13 mouse cellular contexts compared by ENCODE assay signal in genomic region chr17:57988420-57988819, GRCm38 (mm10).
A peak's percentile ranks its signal among the peaks of the same experiment; 100 is the strongest.
DNase-seq lines count a peak whose midpoint lies in the region; ATAC-seq lines count a peak whose summit lies in the region.
"Had no signal": no experiment of that assay in that cellular context is flagged by ENCODE, and none has a peak within 500 bp of the region (broad histone marks: within the 10 kb centered on the region; RNA-seq: fewer than 3 reads in every experiment).

No protein-coding gene starts in this region.

- H3K9me3 ChIP-seq in hindbrain, embryonic 10.5 days, result no peaks in the 10 kb centered on the region
- no peaks in the 10 kb centered on the region for H3K9me3 ChIP-seq in hindbrain, embryonic 13.5 days
- H3K9me3 ChIP-seq in midbrain, embryonic 10.5 days (replicated peaks), result no peaks in the 10 kb centered on the region
- H3K9me3 ChIP-seq in midbrain, embryonic 11.5 days (ENCODE audit: control insufficient read depth, low read length), result no peaks in the 10 kb centered on the region
- no peaks in the 10 kb centered on the region for H3K9me3 ChIP-seq in embryonic facial prominence, embryonic 14.5 days (ENCODE audit: control insufficient read depth, low read length)
- H3K9me3 ChIP-seq: kidney, embryonic 15.5 days; limb, embryonic 12.5 days had no signal

- H3K27ac ChIP-seq in hindbrain, embryonic 10.5 days, result no peak overlapping the region
- no peak overlapping the region for H3K27ac ChIP-seq in hindbrain, embryonic 13.5 days
- no peak overlapping the region for H3K27ac ChIP-seq in midbrain, embryonic 10.5 days (replicated peaks)
- no peak overlapping the region for H3K27ac ChIP-seq in midbrain, embryonic 11.5 days (ENCODE audit: low read depth, low read length)
- H3K27ac ChIP-seq in embryonic facial prominence, embryonic 14.5 days (replicated peaks; ENCODE audit: low read depth, low read length), result no peak overlapping the region
- H3K27ac ChIP-seq: kidney, embryonic 15.5 days; limb, embryonic 12.5 days had no signal

- H3K9ac ChIP-seq in hindbrain, embryonic 13.5 days, result no peak overlapping the region
- H3K9ac ChIP-seq in midbrain, embryonic 11.5 days (ENCODE audit: low read length), result no peak overlapping the region
- no peak overlapping the region for H3K9ac ChIP-seq in embryonic facial prominence, embryonic 14.5 days (ENCODE audit: low read depth, low read length)
- H3K9ac ChIP-seq: kidney, embryonic 15.5 days; limb, embryonic 12.5 days had no signal

- H3K36me3 ChIP-seq in hindbrain, embryonic 10.5 days, result no peaks in the 10 kb centered on the region
- H3K36me3 ChIP-seq in hindbrain, embryonic 13.5 days, result no peaks in the 10 kb centered on the region
- H3K36me3 ChIP-seq in midbrain, embryonic 10.5 days, result no peaks in the 10 kb centered on the region
- H3K36me3 ChIP-seq in midbrain, embryonic 11.5 days (ENCODE audit: control insufficient read depth, insufficient read depth, low read length), result no peaks in the 10 kb centered on the region
- H3K36me3 ChIP-seq in embryonic facial prominence, embryonic 14.5 days (ENCODE audit: control insufficient read depth, insufficient read depth, low read length), result no peaks in the 10 kb centered on the region
- H3K36me3 ChIP-seq: kidney, embryonic 15.5 days; limb, embryonic 12.5 days had no signal

- H3K27me3 ChIP-seq in hindbrain, embryonic 10.5 days (ENCODE audit: insufficient read depth, poor library complexity, severe bottlenecking), result no peaks in the 10 kb centered on the region
- no peaks in the 10 kb centered on the region for H3K27me3 ChIP-seq in hindbrain, embryonic 13.5 days
- H3K27me3 ChIP-seq in midbrain, embryonic 10.5 days (ENCODE audit: low read depth, poor library complexity, severe bottlenecking), result no peaks in the 10 kb centered on the region
- no peaks in the 10 kb centered on the region for H3K27me3 ChIP-seq in midbrain, embryonic 11.5 days (ENCODE audit: control insufficient read depth, insufficient read depth, low read length)
- H3K27me3 ChIP-seq in embryonic facial prominence, embryonic 14.5 days (replicated peaks; ENCODE audit: control insufficient read depth, insufficient read depth, low read length), result no peaks in the 10 kb centered on the region
- H3K27me3 ChIP-seq: kidney, embryonic 15.5 days; limb, embryonic 12.5 days; Patski had no signal

- 47% methylated on average over 2 of the region's 2 CpGs for WGBS in hindbrain, embryonic 10.5 days
- 52% methylated on average over 2 of the region's 2 CpGs for WGBS in hindbrain, embryonic 13.5 days
- WGBS in midbrain, embryonic 10.5 days, result 49% methylated on average over 2 of the region's 2 CpGs
- WGBS in midbrain, embryonic 11.5 days, result 45% methylated on average over 2 of the region's 2 CpGs
- 31% methylated on average over 2 of the region's 2 CpGs for WGBS in embryonic facial prominence, embryonic 14.5 days

- no peaks in the 10 kb centered on the region for H3K4me1 ChIP-seq in hindbrain, embryonic 10.5 days (replicated peaks)
- H3K4me1 ChIP-seq in hindbrain, embryonic 13.5 days (replicated peaks), result no peaks in the 10 kb centered on the region
- no peaks in the 10 kb centered on the region for H3K4me1 ChIP-seq in midbrain, embryonic 10.5 days
- H3K4me1 ChIP-seq in midbrain, embryonic 11.5 days (ENCODE audit: control insufficient read depth, insufficient read depth, low read length), result no peaks in the 10 kb centered on the region
- H3K4me1 ChIP-seq in embryonic facial prominence, embryonic 14.5 days (ENCODE audit: control insufficient read depth, insufficient read depth, low read length), result no peaks in the 10 kb centered on the region
- H3K4me1 ChIP-seq: kidney, embryonic 15.5 days; limb, embryonic 12.5 days had no signal

- no peak overlapping the region for H3K4me2 ChIP-seq in hindbrain, embryonic 13.5 days
- no peak overlapping the region for H3K4me2 ChIP-seq in midbrain, embryonic 11.5 days
- H3K4me2 ChIP-seq in embryonic facial prominence, embryonic 14.5 days (ENCODE audit: low read depth, low read length), result no peak overlapping the region
- H3K4me2 ChIP-seq: kidney, embryonic 15.5 days; limb, embryonic 12.5 days had no signal

- no peak for ATAC-seq in hindbrain, embryonic 13.5 days (ENCODE audit: low FRiP score)
- ATAC-seq in midbrain, embryonic 11.5 days (ENCODE audit: low FRiP score), result no peak
- ATAC-seq in embryonic facial prominence, embryonic 14.5 days (ENCODE audit: low read depth), result no peak
- ATAC-seq: forebrain, embryonic 16.5 days; Patski had no signal

- no peak overlapping the region for H3K4me3 ChIP-seq in hindbrain, embryonic 10.5 days
- no peak overlapping the region for H3K4me3 ChIP-seq in hindbrain, embryonic 13.5 days
- no peak overlapping the region for H3K4me3 ChIP-seq in midbrain, embryonic 10.5 days
- no peak overlapping the region for H3K4me3 ChIP-seq in midbrain, embryonic 11.5 days (ENCODE audit: low read depth, low read length)
- H3K4me3 ChIP-seq in embryonic facial prominence, embryonic 14.5 days (ENCODE audit: low read depth, low read length), result no peak overlapping the region
- H3K4me3 ChIP-seq: kidney, embryonic 15.5 days; limb, embryonic 12.5 days had no signal

- DNase-seq in hindbrain, embryonic 10.5 days (ENCODE audit: low spot score), result peak; percentile 11
- peak; percentile 18 for DNase-seq in midbrain, embryonic 10.5 days (ENCODE audit: low spot score)
- DNase-seq in midbrain, embryonic 11.5 days (ENCODE audit: low spot score, missing footprints), result no peak
- DNase-seq in NIH3T3 (ENCODE audit: low read depth), result peak; percentile 42
- peak; percentile 1 for DNase-seq in embryonic facial prominence, embryonic 14.5 days (ENCODE audit: low spot score)
- DNase-seq in spleen, postnatal 36 days (ENCODE audit: low spot score in 2 of 2), result no peak
- no peak for DNase-seq in gastrocnemius, postnatal 4 days (ENCODE audit: low spot score in 2 of 2)
- DNase-seq: cerebellum, adult 9-11 months had no signal

Comparison
In these comparisons a context has a peak if more than half of its experiments do, and no peak if none do; other contexts are left out.
1. DNase-seq: peak in hindbrain, embryonic 10.5 days (single experiment), midbrain, embryonic 10.5 days (single experiment), NIH3T3 (single experiment) and embryonic facial prominence, embryonic 14.5 days (single experiment); none in midbrain, embryonic 11.5 days (single experiment), spleen, postnatal 36 days (0 of 2) and gastrocnemius, postnatal 4 days (0 of 2).